Mouse (Mus musculus): ENCODE measurements around the gene Npas3.

Gene Npas3

DNA sequence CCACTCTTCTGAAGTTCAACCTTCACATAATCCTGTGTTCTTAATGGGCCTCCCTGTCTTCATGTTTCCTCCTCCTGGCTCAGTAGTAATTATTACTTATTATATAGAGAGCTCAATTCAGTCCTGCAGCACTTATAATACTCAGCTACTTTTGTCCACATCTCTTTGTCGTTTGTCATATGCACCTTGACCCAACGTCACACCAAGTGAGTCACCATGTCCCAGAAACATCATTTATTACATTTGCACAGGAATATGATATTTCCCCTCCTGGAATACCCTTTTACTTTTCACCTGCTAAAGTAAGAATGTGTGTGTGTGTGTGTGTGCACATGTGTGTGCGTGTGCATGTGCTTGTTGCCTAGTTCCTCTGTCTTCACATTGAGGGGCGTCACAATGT lies 161.2 kb downstream of the Npas3 start:
- no peak for DNase-seq (ENCODE audit: low read depth, low spot score)

- no peak for DNase-seq (ENCODE audit: low read depth, low spot score)
These were observed 162.2 kb downstream of the Npas3 start for GRCm38 (mm10) chr12:53410647-53411046.

DNA sequence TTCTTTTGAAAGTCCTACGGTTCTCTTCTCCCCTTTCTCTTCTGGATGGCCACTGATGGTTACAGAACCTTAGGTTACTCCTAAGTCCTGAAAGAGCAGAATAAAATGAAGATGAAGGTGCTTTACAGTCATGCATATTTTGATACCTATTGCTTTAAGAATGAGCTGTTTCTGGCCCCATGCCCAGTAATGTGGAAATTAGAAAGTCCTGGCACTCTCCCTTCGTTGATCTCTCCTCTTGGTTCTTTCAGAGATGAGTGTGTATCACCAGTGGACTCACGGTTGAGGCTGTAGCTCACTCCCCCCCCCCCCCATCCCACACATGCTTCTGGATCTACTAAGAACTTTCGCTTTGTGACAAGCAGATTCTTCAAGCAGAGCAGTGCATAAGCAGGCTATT lies 167.6 kb downstream of the Npas3 start:
- peak; percentile 19 for DNase-seq (ENCODE audit: low read depth, low spot score)

DNA sequence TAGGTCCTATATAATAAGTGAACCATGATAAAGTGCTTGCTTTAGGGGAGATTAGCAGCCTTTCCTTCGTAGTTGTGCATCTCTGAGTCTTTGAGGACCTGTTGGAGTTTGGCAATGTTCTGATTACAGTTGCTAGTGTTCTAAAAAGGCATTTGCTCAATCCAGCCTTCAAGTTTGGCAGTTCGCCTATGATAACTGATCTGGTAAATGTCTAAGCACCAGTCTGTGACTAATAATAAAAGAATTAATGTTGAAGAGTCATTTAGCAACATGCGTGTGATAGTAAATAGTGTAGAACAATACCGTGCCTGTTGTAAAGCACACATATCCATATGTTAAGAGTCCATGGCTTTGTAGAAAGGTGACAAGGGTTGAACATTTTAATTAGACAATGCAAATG lies 173.2 kb downstream of the Npas3 start:
- DNase-seq (ENCODE audit: low read depth, low spot score) = peak; percentile 92

GRCm38 (mm10) chr12:53423631-53424030 lies 175.2 kb downstream of the Npas3 start:
- DNase-seq (ENCODE audit: low read depth, low spot score) = peak; percentile 78

DNA sequence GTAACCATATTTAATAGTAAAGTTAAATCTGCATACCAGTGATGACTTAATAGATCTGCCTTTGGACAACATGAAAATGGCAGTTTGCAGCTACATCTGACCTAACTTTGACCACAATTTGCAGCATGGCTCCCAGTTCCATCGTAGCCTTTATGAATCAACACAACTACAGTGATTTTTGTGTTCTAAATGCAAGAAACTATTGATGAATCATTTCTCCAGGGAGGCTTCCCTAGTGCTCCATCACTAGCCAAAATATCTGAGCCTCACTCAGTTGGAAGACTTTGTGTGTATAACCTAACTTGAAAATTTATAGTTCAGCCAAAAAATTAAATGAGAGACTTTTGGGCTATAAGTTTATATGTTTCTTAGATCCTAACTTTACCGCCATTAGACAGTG lies 177.5 kb downstream of the Npas3 start:
- peak; percentile 51 for DNase-seq (ENCODE audit: low read depth, low spot score)

- no peak for DNase-seq (ENCODE audit: low read depth, low spot score)
These were observed 178.7 kb downstream of the Npas3 start for GRCm38 (mm10) chr12:53427153-53427552.

DNA sequence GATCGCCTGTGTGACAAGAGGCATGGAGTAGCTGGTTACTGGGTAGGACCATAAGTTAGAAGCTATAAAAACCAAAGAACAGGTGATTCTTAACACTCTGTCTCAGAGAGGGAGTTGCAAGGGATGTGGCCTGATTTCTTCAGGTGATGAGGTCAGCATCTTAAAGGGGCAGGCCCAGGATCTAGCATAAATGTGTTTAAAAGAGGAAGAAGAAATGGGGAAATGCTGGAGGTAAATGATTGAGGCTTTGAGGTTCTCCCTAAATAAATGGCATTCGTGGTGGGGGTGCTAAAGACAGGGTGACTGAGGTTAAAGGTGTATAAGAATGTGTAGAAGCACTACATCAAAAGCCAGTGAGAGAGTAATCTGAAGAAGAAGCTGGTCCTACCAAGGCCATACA lies 193.6 kb downstream of the Npas3 start:
- no peak for DNase-seq (ENCODE audit: low read depth, low spot score)

DNA sequence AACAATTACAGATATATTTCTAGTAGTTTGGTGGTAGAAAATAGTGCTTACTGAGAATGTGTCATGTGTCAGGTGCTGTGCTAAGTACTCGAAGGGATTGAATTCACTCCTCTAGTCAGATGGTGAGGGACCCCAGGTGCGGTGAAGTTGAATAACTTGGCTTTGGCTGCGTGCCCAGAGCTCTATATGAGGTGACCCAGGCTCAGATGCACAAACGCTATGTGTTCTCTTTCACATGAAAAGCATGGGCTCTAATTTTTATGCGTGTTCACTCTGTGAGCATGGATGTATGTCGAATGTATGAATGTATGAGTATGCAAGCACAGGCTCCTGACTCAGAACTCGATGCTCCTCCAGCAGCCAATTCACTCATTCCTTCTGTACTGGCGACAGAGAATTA lies 199.0 kb downstream of the Npas3 start:
- DNase-seq (ENCODE audit: low read depth, low spot score) = no peak

DNA sequence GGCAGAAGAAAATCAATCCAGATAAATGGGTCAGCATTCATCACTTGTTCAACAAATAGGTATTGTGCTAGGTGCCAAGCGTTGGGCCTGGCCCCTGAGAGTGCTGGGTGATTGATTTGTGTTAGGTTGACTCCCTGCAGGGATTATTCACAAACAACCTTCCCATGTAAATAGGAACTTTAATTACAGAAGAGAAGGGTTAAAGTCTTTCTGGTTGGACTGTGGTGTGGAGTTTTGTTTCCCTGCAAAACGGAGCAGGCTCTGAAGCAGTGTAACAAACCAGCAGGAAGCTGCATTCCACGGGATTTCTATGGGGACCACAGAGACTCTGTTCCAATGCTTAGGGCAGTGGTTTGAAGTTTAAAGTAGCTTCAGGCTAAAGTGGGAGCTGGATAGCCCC lies 199.6 kb downstream of the Npas3 start:
- peak; percentile 6 for DNase-seq (ENCODE audit: low read depth, low spot score)

DNA sequence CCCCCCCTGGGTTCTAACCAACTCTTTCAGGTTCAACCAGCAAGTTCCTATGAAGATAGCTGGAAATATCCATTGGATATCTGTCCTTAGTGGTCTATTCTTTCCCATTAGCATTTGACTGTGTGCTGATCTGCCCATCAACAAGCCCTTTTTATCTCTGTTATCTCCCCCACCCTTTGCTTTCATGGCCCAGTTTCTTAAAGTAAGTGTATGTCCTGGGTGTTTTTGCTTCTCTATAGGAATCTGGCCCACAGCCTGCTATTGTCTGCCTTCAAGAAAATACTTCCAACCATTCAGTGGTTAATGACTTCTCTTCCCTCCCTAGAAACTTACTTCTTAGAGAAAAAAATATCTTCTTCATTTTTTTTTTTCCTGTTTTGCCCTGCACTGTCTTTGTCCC lies 219.1 kb downstream of the Npas3 start:
- no peak for DNase-seq (ENCODE audit: low read depth, low spot score)

DNA sequence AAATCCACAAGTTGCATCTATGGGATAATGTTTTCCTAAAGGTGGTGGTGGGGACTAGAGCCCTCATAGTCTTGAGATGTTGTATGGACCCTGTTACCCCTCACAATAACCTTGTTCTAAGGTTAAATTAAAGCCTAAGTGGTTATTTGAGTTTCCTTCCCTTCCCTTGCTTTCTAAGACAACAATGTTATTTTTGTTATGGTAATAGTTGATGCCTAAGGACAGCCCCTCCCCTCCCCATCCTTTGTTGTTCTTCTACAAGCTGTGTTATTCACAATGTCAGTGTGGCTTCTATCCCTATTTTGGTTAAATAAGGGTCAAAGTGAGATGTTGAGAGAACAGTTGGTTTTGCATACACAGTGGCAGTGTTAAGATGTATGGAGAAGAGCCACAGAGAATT lies 226.0 kb downstream of the Npas3 start:
- DNase-seq (ENCODE audit: low read depth, low spot score) = no peak

DNA sequence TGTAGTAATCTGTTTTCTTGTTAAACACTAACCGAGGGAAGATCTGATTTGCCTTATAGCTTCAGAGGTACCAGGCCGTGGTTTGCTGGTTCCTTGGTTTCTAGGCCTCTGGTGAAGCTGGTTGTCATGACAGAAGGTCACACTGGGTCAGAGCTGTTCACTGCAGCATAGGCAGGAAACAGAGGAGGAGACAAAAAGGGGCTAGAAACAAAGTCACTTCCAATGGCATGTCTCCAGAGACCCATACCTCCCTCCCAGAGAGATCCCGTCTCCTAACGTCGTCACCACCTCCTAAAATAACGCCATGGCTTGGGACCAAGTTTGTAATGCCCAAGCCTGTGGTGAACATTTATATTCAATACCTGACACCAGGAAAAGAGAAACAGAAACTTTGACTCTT lies 236.4 kb downstream of the Npas3 start:
- no peak for DNase-seq (ENCODE audit: low read depth, low spot score)

- peak; percentile 49 for DNase-seq (ENCODE audit: low read depth, low spot score)
These were observed 247.9 kb downstream of the Npas3 start for GRCm38 (mm10) chr12:53496386-53496785.

- no peak for DNase-seq (ENCODE audit: low read depth, low spot score)
These were observed 266.4 kb downstream of the Npas3 start for GRCm38 (mm10) chr12:53514885-53515284.

DNA sequence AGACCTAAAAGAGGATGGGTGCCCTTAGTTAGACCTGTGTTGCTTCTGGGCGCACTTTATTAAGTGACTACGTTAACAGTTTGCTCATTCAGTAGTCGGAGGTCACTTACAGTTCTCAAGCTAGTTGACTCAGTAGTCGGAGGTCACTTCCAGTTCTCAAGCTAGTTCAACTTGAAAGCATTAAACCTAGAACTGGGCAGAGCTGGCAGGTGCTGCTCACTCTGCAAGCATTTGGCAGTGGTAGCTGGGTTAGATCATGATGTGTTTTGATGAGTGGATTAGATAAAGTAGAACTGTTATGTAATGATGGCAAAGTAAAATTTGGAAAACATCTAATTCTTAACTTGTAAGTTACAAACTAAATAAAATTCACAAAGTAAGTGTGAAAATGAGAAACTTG lies 271.1 kb downstream of the Npas3 start:
- DNase-seq (ENCODE audit: low read depth, low spot score) = no peak

DNA sequence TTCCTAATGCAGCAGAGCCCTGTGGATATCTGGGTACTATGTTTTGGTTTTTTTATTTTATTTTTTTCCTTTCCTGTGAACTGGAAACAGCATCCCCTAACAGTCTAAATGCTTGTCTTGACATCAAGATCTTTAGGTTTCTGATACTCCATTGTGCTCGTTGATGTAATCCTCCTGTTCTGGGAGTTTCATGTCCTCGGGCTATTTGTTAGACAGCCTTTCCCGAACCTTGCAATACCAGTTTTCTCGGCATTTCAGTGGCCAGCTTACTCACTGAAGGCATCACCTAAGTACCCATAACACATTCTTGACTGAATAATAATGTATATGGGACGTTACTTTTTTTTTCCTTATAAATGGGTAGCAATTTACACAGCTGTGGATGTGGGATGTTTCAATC lies 274.2 kb downstream of the Npas3 start:
- no peak for DNase-seq (ENCODE audit: low read depth, low spot score)

DNA sequence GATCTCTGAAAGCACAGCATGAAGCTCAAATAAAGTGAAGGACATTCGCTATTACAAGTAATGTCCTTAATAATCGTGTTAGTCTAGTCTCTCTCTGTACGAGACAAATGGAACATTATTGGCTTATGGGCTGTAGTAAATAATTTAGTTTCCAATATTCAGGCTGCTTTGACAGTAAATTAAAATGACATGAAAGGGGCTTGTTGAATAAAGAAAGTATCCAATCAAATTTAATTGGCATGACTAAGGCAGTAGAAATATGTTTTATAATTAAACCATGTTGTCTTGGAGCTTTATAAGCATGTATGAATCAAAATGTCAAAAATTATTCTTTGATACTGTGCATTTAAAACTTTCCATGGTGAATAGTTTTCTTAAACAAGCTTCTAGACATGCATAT lies 278.6 kb downstream of the Npas3 start:
- no peak for DNase-seq (ENCODE audit: low read depth, low spot score)

DNA sequence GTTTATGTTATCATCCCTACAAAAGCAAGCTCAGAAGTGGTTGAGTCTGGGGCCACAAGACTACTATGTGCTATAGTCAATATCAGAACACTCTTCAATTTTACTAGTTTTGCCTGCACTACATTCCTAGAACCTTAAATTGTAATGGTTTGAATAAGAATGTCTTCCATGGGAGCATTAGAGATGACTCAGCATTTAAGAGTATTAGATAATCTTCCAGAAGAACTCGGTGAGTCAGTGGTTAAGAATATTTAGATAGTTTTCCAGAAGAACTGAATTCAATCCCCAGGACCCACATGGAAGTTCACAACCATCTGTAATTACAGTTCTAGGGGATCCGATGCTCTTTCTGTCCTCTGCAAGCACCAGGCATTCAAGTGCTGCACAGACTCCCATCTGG lies 280.9 kb downstream of the Npas3 start:
- DNase-seq (ENCODE audit: low read depth, low spot score) = peak; percentile 61

DNA sequence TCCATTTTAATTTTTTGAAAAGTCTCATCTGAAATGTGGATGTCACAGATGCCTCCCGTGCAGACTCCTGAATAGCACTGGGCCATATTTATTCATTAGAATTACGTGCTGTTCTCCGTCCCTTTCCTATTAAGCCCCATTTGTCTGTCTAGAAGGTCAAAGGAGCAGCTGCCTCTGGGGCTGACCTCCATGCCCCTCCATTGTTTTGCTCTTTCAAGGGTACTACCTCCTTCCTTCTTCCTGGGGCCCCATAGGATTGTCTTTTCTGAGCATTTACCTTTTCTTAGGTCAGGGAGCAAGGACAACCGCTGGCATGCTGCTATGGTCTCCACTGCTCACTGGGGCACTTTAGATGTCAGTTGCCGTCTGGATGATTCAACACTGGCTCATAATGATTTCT lies 288.3 kb downstream of the Npas3 start:
- no peak for DNase-seq (ENCODE audit: low read depth, low spot score)

- DNase-seq (ENCODE audit: low read depth, low spot score) = no peak
These were observed 307.9 kb downstream of the Npas3 start for GRCm38 (mm10) chr12:53556359-53556758.

DNA sequence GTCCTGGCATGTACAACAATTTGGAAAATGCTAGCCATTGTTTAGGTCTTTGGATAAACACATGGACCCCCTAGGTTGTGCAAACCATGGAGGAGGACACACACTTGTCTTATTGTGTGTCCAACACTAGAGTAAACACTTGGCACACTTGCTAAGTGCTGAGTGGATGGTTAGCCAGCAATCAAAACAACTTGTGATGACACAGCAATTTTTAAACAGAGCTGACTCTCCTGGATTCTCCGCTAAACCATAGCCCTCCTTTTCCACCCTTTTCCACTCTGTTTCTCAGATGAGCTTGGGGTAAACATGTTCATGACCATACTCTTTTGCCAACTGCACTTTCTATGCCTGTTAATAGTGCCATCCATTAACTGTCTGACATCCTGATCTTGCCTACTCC lies 309.8 kb downstream of the Npas3 start:
- no peak for DNase-seq (ENCODE audit: low read depth, low spot score)

- no peak for DNase-seq (ENCODE audit: low read depth, low spot score)
These were observed 318.4 kb downstream of the Npas3 start for GRCm38 (mm10) chr12:53566712-53567387.

DNA sequence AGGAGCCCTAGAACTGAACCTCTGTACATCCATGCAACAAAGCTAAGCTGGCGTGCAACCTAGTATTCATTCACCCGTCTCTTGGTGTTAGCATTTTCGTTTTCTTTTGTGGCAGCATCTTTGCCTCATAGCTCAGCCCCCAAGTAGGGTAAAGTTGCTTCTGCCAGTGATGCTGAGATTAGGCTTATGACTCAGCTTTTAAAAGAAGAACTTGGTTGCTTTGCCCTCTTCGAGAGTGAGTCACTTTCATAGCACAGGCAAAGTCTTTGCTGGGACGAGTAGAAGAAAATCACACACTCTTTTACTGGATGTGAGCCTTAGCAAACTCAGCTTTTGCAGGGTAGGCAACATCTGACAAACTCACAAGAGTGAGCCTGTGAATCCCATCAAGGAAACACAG lies 332.7 kb downstream of the Npas3 start:
- peak; percentile 83 for DNase-seq (ENCODE audit: low read depth, low spot score)
